ENCODE assay signal across 8 mouse cellular contexts in the genomic region with DNA sequence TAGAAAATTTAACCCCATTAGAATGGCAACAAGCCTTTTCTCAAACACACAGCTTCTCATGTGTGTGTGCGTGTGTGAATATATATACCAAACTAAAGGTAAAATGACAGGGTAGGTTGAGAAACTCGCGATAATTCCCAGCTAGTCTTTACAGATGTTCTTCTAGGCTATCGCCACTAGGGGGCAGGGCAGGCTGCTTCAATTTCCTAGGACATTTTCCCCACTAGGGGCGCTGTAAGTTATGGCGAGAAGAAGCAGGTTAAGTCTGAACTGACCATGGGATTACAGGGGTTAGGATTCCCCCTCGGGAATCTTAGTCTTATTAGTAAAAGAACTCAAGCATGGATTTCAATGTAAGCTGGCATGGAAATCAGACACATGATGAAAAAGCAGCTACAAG. TPM values are rescaled to one million over a fixed set of nuclear protein-coding genes. Genes with fewer than 3 reads are reported as not detected.
DNase-seq lines count a peak whose midpoint lies in the region; ATAC-seq and TF ChIP-seq lines count a peak whose summit lies in the region.

No protein-coding gene starts in this region.

- H3K36me3 ChIP-seq in heart, adult 2 months (ENCODE audit: control insufficient read depth, insufficient read depth, low read length): no peaks in the 10 kb centered on the region
- H3K36me3 ChIP-seq in heart, embryonic 10.5 days: no peaks in the 10 kb centered on the region
- no peaks in the 10 kb centered on the region for H3K36me3 ChIP-seq in midbrain, embryonic 13.5 days

- intact Hi-C loops in heart, adult 2 months (cut with DNase I): loop anchor here (2.0 to 5.0 kb wide), 3 partner anchors 61 to 441 kb away; no protein-coding TSS in a partner anchor
- intact Hi-C loops in heart, postnatal 10 days (cut with DNase I): loop anchor here (1.0 to 5.0 kb wide), 3 partner anchors 185 to 441 kb away; no protein-coding TSS in a partner anchor

- 16% methylated on average over 7 of the region's 7 CpGs for WGBS in heart, adult 2 months
- WGBS in heart, embryonic 10.5 days: 26% methylated on average over 7 of the region's 7 CpGs
- WGBS in midbrain, embryonic 13.5 days: 34% methylated on average over 7 of the region's 7 CpGs

- peak; percentile 69; the same call in 1 of the 2 replicates for TF ChIP-seq EP300 in heart, adult 2 months (IDR thresholded peaks at IDR 0.05; ENCODE audit: insufficient read depth, low read depth, low read length)

- H3K27me3 ChIP-seq in heart, adult 2 months (ENCODE audit: control insufficient read depth, insufficient read depth, low read length): no peaks in the 10 kb centered on the region
- H3K27me3 ChIP-seq in heart, embryonic 10.5 days (ENCODE audit: insufficient read depth, poor library complexity, severe bottlenecking): no peaks in the 10 kb centered on the region
- 0 out of 2 replicates have a peak, but pooled peaks cover 2% of the 10 kb centered on the region for H3K27me3 ChIP-seq in midbrain, embryonic 13.5 days

- peak; percentile 62 to 79 for DNase-seq in heart, adult 2 months
- DNase-seq in heart, embryonic 10.5 days (ENCODE audit: low spot score): no peak
- DNase-seq in adrenal gland, adult 2 months: peak; percentile 72
- peak; percentile 88 for DNase-seq in embryo, embryonic 10.5 days (ENCODE audit: low spot score)
- peak; percentile 81 to 92 for DNase-seq in heart, postnatal 10 days
- peak; percentile 54 to 71 for DNase-seq in layer of hippocampus, postnatal 36 days
- DNase-seq in spleen, postnatal 36 days (ENCODE audit: low spot score in 2 of 2): peak; percentile 43 to 63

- H3K27ac ChIP-seq in heart, adult 2 months: no peak overlapping the region
- H3K27ac ChIP-seq in heart, embryonic 10.5 days: no peak overlapping the region
- H3K27ac ChIP-seq in midbrain, embryonic 13.5 days: no peak overlapping the region

- no peak overlapping the region for H3K4me2 ChIP-seq in midbrain, embryonic 13.5 days (replicated peaks)

- peak; percentile 15; the same call in 1 of the 2 replicates for ATAC-seq in midbrain, embryonic 13.5 days

- no peaks in the 10 kb centered on the region for H3K4me1 ChIP-seq in heart, adult 2 months (ENCODE audit: control insufficient read depth, insufficient read depth, low read length)
- H3K4me1 ChIP-seq in heart, embryonic 10.5 days: peaks cover 16% of the 10 kb centered on the region; the same call in 1 of the 2 replicates
- H3K4me1 ChIP-seq in midbrain, embryonic 13.5 days (replicated peaks): peaks cover 12% of the 10 kb centered on the region

- no peak overlapping the region for H3K4me3 ChIP-seq in heart, adult 2 months
- no peak overlapping the region for H3K4me3 ChIP-seq in heart, embryonic 10.5 days
- no peak overlapping the region for H3K4me3 ChIP-seq in midbrain, embryonic 13.5 days (replicated peaks)

- no peak for TF ChIP-seq POLR2A in heart, adult 2 months (IDR thresholded peaks at IDR 0.05; ENCODE audit: insufficient read depth, low read depth, low read length)

- no peaks in the 10 kb centered on the region for H3K9me3 ChIP-seq in heart, embryonic 10.5 days
- H3K9me3 ChIP-seq in midbrain, embryonic 13.5 days: no peaks in the 10 kb centered on the region

- TF ChIP-seq CTCF in heart, adult 2 months (IDR thresholded peaks at IDR 0.05): no peak

- no peak overlapping the region for H3K9ac ChIP-seq in heart, adult 2 months (ENCODE audit: low read depth, low read length)
- no peak overlapping the region for H3K9ac ChIP-seq in midbrain, embryonic 13.5 days (replicated peaks)

- H3K79me2 ChIP-seq in heart, adult 2 months (replicated peaks; ENCODE audit: control insufficient read depth, insufficient read depth, low read length): no peaks in the 10 kb centered on the region

RNA-seq across cellular contexts. Expression of gene Klhl31, which starts 39.9 kb away (rescaled TPM):
- 100 to 1,000 TPM; 116 to 122 TPM for total RNA-seq in heart, adult 2 months (2021)
- polyA plus RNA-seq in heart, adult 2 months (2012; rRNA removed): 22.4 and 49.2 TPM in 2 replicates
- 35.8 and 68.3 TPM in 2 replicates for polyA plus RNA-seq in heart, embryonic 10.5 days (2016; fragmentation: Nextera tagmentation; extraction: Ambion mirVana)
- total RNA-seq in adrenal gland, adult 2 months (2021): under 1 TPM in 1 of 2 experiments, not detected in 1; 0.03 TPM
- polyA plus RNA-seq in adrenal gland, adult 2 months (2012; rRNA removed): not detected in 2 replicates
- total RNA-seq in heart, postnatal 10 days (2021): 100 to 1,000 TPM; 115 to 125 TPM
- total RNA-seq in layer of hippocampus, postnatal 36 days (2021): under 1 TPM in 1 of 2 experiments, not detected in 1; 0.10 TPM
- polyA plus RNA-seq in midbrain, embryonic 13.5 days (2015; fragmentation: Nextera tagmentation; extraction: Ambion mirVana): 0.05 TPM in 1 of 2 replicates, not detected in the other

RNA-seq across cellular contexts. Expression of gene Lrrc1, which starts 51.7 kb away (rescaled TPM):
- total RNA-seq in heart, adult 2 months (2021): 10 to 100 TPM; 13.3 to 13.8 TPM
- 21.5 and 26.6 TPM in 2 replicates for polyA plus RNA-seq in heart, adult 2 months (2012; rRNA removed)
- polyA plus RNA-seq in heart, embryonic 10.5 days (2016; fragmentation: Nextera tagmentation; extraction: Ambion mirVana): 11.6 and 13.5 TPM in 2 replicates
- total RNA-seq in adrenal gland, adult 2 months (2021): 10 to 100 TPM; 10.0 to 15.1 TPM
- 10.7 and 22.8 TPM in 2 replicates for polyA plus RNA-seq in adrenal gland, adult 2 months (2012; rRNA removed)
- total RNA-seq in heart, postnatal 10 days (2021): 10 to 100 TPM; 26.2 to 32.5 TPM
- total RNA-seq in layer of hippocampus, postnatal 36 days (2021): 1 to 10 TPM; 7.8 to 8.0 TPM
- polyA plus RNA-seq in midbrain, embryonic 13.5 days (2015; fragmentation: Nextera tagmentation; extraction: Ambion mirVana): 4.8 and 5.0 TPM in 2 replicates

Comparison
In these comparisons a context has a peak if more than half of its experiments do, and no peak if none do; other contexts are left out.
1. RNA of gene Klhl31, which starts 39.9 kb away (total RNA-seq): 115 to 125 TPM in heart, postnatal 10 days and 116 to 122 TPM in heart, adult 2 months; 0.10 TPM in layer of hippocampus, postnatal 36 days and 0.03 TPM in adrenal gland, adult 2 months; every median in the first group is over 100 times any median in the second.